Mouse (Mus musculus): Measurements from ENCODE around the gene Narf.

The Narf gene

DNA sequence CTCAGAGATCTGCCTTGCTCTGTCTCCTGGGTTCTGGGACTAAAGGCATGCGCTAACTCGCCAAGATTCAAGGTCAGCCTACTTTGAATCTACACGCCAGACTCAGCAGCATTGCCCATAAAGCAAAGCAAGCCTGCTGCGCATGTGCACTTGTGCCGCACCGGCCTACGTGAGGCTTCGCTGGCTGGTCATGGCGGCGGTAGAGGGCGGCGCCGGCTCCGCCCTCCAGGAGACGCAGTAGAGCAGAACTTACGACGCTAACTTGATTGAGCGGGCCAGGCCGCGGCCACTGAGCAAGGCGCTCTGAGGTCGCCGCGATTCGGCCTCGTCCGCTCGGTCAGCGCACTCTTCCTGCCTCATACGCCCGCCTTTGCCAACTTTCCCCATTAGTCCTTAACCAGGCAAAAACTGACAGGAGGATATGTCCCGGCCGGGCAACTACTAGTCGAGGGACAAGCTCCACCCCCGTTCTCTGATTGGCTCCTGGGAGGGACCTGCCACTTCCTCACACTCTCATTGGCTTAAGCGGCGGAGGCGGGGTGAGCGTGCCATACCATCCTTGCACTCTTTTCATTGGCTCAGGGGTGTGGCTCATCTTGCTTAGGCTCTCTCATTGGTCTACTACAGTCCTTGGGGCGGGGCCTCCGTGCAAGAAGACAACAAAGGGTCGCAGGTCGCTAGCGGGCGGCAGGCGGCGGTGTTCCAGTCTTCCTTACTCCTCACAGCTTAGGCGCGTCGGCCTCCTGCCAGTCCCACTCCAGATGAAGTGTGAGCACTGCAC, at the start of gene Narf:
Narf (plus strand) TSS at position 690 of the 781 bp plus-strand sequence.
- DNase-seq = peak; percentile 100

DNA sequence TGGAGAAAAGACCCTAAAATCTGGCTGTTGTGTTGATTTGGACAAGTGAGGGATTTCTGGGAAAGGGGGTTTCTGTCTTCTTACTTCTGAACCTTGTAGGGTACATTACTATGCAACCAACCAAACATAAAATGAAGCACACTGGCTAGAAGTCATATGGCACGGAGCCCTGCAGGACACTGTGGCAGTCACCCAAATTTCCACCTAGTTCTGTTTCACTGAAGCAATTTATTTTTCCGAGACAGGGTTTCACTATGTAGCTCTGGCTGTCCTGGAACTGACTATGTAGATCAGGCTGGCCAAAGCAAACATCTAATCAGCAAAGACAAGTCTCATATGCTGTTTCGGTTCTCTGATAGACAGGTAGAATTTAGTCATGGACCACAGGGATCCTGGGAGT, 47.4 kb upstream of the Narf start:
- DNase-seq = no peak

GRCm38 (mm10) chr11:121192742-121193141, 44.3 kb upstream of the Narf start:
- DNase-seq = no peak

GRCm38 (mm10) chr11:121193415-121193814, 43.6 kb upstream of the Narf start:
- DNase-seq = peak; percentile 15

- no peak for DNase-seq
Observed at GRCm38 (mm10) chr11:121198622-121199021, 38.4 kb upstream of the Narf start.

DNA sequence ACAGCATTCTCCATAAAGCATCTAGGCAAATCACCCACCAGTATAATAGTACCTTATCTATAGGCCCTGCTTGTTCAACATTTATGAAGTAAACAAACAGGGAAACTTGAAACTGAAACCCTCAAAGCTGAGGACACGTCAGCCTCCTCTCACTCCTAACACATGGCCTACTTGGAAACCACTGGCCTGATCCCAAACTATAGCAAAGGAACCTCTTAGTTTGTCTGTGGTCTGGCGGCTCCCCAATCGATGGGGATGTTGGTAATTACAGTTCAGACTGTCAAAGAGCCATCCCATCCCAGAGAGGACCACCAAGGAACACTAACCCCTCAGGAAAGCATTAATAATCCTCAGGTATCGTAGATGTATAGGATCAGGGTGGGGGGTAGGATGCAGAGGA, 37.2 kb upstream of the Narf start:
- no peak for DNase-seq

- DNase-seq = no peak
Observed at GRCm38 (mm10) chr11:121200781-121201180, 36.3 kb upstream of the Narf start.

GRCm38 (mm10) chr11:121201436-121202198, 35.4 kb upstream of the Narf start:
- peak; percentile 19 for DNase-seq

GRCm38 (mm10) chr11:121203859-121204160, 33.2 kb upstream of the Narf start:
- DNase-seq = no peak

DNA sequence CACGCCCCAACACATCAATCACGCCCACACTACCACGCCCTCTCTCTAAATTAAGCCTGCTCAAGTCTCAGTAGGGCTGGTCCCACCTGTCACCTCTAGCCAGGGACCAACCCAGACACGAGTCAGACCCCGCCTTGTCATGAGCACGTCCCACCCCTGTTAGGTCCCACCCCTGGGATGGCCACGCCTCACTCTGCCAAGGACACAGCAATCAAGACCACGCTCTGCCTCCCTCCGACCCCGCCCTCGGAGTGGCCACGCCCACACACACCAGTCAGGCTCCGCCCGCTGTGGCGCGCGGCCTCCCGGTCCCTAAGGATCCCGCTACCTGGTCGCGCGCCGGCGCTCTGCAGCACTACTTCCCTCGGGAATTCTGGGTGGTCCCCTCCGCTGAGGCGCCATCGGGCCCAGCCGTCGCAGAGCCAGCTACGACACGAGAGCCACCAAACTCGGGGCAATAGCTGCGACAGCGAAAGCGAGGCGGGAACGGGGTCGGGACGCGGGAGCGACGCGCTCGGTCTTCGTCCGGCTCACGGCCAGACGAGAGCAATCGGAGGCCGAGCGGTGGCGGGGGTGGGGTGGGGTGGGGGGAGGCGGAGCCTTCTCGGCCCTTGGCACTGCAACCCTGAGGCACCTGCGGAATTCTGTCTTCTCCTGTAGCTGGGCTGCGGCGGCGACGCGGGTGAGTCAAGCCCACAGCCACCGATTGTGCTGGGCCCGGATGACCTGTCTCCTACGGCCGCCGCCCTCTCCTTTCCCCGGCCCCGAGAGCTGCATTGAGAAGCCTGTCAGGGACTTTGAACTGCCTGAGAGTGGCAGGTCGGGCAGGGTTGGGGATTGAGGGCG, 32.7 kb upstream of the Narf start, which contains the start of the genes Hexdc and Ogfod3:
Hexdc (plus strand) TSS at position 273 of the 846 bp plus-strand sequence.
Ogfod3 (minus strand) TSS at position 551 of the 846 bp plus-strand sequence.
- DNase-seq = peak; percentile 95

- DNase-seq = no peak
Observed at GRCm38 (mm10) chr11:121216831-121217230, 20.2 kb upstream of the Narf start.

GRCm38 (mm10) chr11:121219776-121220175, 17.3 kb upstream of the Narf start:
- no peak for DNase-seq

GRCm38 (mm10) chr11:121220771-121221170, 16.3 kb upstream of the Narf start:
- DNase-seq = no peak

DNA sequence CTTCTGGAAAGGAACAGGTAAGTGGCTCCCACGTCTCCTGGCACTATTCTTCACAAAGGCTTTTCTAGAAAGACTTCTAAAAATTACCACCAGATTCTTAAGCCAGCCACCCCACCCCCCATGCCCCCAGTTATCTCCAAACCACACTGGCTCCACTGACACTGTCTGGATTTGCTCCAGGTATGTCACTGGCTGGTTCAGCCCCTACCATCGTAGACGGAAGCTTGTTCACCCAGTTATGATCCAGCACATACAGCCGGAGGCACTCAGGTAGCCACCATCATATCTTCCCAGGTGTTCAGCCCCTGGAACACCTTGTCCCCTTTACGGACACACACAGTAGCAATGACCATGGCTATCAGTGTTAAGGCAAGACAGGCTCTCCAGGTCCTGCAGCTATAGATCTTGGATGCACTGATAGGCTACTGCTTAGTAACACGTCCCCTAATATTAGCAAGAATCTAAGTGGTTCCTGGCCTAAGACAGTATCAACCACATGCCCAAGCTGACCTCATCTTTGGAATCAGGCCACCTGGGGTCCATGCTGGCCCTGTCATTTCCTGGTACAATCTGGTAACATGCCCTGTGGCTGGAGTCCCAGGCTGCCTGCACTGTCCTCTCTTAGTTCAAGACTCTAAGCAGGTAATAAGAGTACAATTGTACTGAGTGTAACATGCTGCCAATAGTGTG, 15.6 kb upstream of the Narf start:
- DNase-seq = no peak

- DNase-seq = no peak
Observed at GRCm38 (mm10) chr11:121228129-121229017, 8.7 kb upstream of the Narf start.

- peak; percentile 74 for DNase-seq
Observed at GRCm38 (mm10) chr11:121229018-121229439, 8.0 kb upstream of the Narf start, which contains the start of gene Cybc1. Cybc1 (minus strand) TSS chr11:121229322.

- DNase-seq = no peak
Observed at GRCm38 (mm10) chr11:121231191-121231590, 5.9 kb upstream of the Narf start.

- no peak for DNase-seq
Observed at GRCm38 (mm10) chr11:121231628-121232291, 5.3 kb upstream of the Narf start.

DNA sequence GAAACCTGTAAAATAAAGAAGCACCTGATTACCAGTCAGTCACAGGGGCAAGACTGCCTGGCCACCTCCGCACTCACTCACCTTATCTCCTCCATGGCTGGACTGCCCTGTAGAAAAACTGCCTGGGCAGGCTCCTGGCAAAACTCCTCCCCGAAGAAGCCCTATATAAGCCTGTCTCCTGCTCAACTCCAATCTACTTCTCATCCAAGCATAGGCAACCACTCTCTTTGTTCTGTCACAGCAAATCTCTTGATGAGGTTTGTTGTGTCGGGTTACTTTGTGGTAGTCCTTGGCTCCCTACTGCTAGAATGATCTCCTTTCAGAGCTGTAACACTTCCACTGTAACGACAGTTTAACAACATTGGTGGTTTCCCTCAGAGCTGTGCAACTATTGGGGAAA, 4.3 kb upstream of the Narf start:
- no peak for DNase-seq

DNA sequence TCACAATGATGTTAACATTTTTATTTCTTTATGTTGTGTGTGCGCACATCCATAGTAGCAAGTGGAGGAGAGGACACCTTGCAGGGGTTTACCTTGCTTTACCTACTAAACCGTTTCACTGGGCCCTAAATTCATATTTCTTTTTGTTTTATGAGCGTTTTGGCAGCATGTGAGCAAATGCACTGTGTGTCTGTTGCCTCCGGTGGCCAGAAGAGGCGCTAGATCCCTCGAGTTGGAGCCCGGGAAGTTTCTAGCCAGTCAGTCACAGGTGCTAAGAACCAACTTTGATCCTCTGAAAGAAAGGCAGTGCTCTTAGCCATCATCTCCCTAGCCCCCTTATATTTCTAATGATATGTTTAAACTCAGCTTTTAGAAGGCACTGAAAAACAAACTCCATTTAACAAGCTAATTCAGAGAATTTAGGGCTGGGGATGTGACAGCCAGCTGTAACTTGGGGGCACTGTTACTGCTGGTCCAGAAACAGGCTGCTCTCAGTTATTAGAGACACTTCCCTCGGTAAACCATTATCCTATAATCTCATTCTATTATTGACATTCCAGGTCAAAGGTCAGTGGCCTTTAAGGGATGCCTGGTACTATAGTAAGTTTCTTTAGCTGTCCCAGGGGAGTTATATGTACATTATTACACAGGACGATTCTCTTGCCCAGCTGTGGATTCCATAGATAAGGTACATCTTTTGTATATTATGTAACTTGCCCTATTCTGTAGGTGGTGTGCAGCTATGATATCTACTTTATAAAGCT, 1.4 kb upstream of the Narf start:
- DNase-seq = no peak
